14 mouse cellular contexts compared by ENCODE assay signal in the genomic region with DNA sequence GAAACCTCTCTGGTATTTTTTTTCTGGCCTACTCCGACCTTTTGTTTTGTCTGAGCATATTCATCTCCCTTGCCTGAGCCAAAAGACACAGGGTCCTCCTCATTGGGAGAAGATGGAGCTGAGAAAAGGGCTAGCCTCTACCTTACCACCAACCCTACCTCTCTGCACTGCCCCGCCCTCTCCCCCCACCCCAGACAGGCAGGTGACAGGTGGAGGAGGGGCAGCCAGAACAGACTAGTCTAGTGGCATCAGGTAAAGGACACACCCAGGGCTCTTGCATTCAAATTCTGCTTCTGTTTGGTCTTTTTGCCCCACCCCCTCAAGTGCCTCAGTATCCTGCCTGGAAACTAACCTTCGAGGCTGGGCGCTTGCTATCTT. TPM values are rescaled to one million over a fixed set of nuclear protein-coding genes. Genes with fewer than 3 reads are reported as not detected.
DNase-seq lines count a peak whose midpoint lies in the region; ATAC-seq and TF ChIP-seq lines count a peak whose summit lies in the region.
"Had no signal": no experiment of that assay in that cellular context is flagged by ENCODE, and none has a peak within 500 bp of the region (broad histone marks: within the 10 kb centered on the region; RNA-seq: fewer than 3 reads in every experiment).

No protein-coding gene starts in this region.

- H3K36me3 ChIP-seq in ES-E14 (ENCODE audit: control insufficient read depth, insufficient read depth, low read length, poor library complexity, severe bottlenecking) = peaks cover 35% of the 10 kb centered on the region
- H3K36me3 ChIP-seq in intestine, postnatal 0 days (ENCODE audit: control insufficient read depth, insufficient read depth) = peaks cover 45% of the 10 kb centered on the region
- no peaks in the 10 kb centered on the region for H3K36me3 ChIP-seq in thymus, adult 2 months (ENCODE audit: control insufficient read depth, insufficient read depth, low read length)

- in situ Hi-C loops in ES-E14 (cut with MboI; ENCODE audit: low sequenced_read_pairs in 2 of 2, unreplicated experiment in 2 of 2) = loop anchor here in 1 of 2 experiments (25.0 kb wide), 2 partner anchors 395 to 895 kb away; no protein-coding TSS in a partner anchor

- peak overlapping the region; percentile 90; the same call in 1 of the 2 replicates for H3K27ac ChIP-seq in ES-E14 (ENCODE audit: insufficient read depth, low read depth, low read length, poor library complexity, severe bottlenecking)
- H3K27ac ChIP-seq in intestine, postnatal 0 days (ENCODE audit: low read depth, low read length) = no peak overlapping the region
- H3K27ac ChIP-seq in thymus, adult 2 months (ENCODE audit: control insufficient read depth, insufficient read depth, low read length) = no peak overlapping the region
- H3K27ac ChIP-seq: liver, embryonic 12.5 days had no signal

- H3K4me2 ChIP-seq in intestine, postnatal 0 days (replicated peaks; ENCODE audit: low read depth) = 0 out of 2 replicates have a peak overlapping the region, but pooled peaks have one; percentile 7

- H3K9me3 ChIP-seq in ES-E14 (ENCODE audit: control insufficient read depth, insufficient read depth, low read depth, low read length) = no peaks in the 10 kb centered on the region
- H3K9me3 ChIP-seq in intestine, postnatal 0 days (ENCODE audit: control insufficient read depth) = no peaks in the 10 kb centered on the region
- H3K9me3 ChIP-seq: liver, embryonic 12.5 days had no signal

- TF ChIP-seq CTCF in lung, adult 2 months (IDR thresholded peaks at IDR 0.05; ENCODE audit: insufficient read depth, low read length) = no peak
- no peak for TF ChIP-seq CTCF in intestine, postnatal 0 days (IDR thresholded peaks at IDR 0.05; ENCODE audit: low read depth)
- TF ChIP-seq CTCF in thymus, adult 2 months (IDR thresholded peaks at IDR 0.05; ENCODE audit: borderline replicate concordance, control insufficient read depth, extremely low read depth, insufficient read depth, low read length, poor library complexity) = no peak

- 0 out of 2 replicates have a peak, but pooled peaks cover 1% of the 10 kb centered on the region for H3K27me3 ChIP-seq in intestine, postnatal 0 days (replicated peaks; ENCODE audit: control insufficient read depth, insufficient read depth, low read length)
- peaks cover 13% of the 10 kb centered on the region; the same call in 1 of the 2 replicates for H3K27me3 ChIP-seq in thymus, adult 2 months (ENCODE audit: control insufficient read depth, insufficient read depth, low read length)

- peak; percentile 33 for DNase-seq in adrenal gland, postnatal 14 days
- DNase-seq in adrenal gland, adult 8-10 months = no peak
- DNase-seq in lung, adult 2 months = no peak
- DNase-seq in lung, postnatal 10 days = no peak
- DNase-seq in ES-E14 (ENCODE audit: low read depth, low spot score) = no peak
- no peak for DNase-seq in thymus, adult 2 months
- DNase-seq in right cerebral cortex, adult 18-20 months = no peak
- DNase-seq: cerebellum, adult 18-20 months; heart, postnatal 36 days; kidney, adult 8-10 months had no signal

- peaks cover 5% of the 10 kb centered on the region; the same call in 1 of the 2 replicates for H3K4me1 ChIP-seq in lung, adult 2 months (ENCODE audit: control insufficient read depth, insufficient read depth, low read length)
- peaks cover 3 to 9% of the 10 kb centered on the region in 2 experiments; a peak in 3 of 4 replicates for H3K4me1 ChIP-seq in ES-E14 (ENCODE audit: control insufficient read depth in 2 of 2, insufficient read depth in 2 of 2, low read length in 2 of 2, poor library complexity in 1 of 2)
- H3K4me1 ChIP-seq in intestine, postnatal 0 days (replicated peaks; ENCODE audit: control insufficient read depth, insufficient read depth, low read length) = 0 out of 2 replicates have a peak, but pooled peaks cover 3% of the 10 kb centered on the region
- H3K4me1 ChIP-seq in thymus, adult 2 months (replicated peaks; ENCODE audit: control insufficient read depth, insufficient read depth, low read length) = no peaks in the 10 kb centered on the region

- no peak for TF ChIP-seq POLR2A in lung, adult 2 months (IDR thresholded peaks at IDR 0.05; ENCODE audit: borderline replicate concordance, extremely low read depth, low read depth, low read length)
- TF ChIP-seq POLR2A in thymus, adult 2 months (IDR thresholded peaks at IDR 0.05; ENCODE audit: control insufficient read depth, extremely low read depth, insufficient read depth, low read length, poor library complexity) = no peak

- 32% methylated on average over 4 of the region's 4 CpGs for WGBS in lung, adult 2 months
- 51% methylated on average over 4 of the region's 4 CpGs for WGBS in intestine, postnatal 0 days
- 40% methylated on average over 4 of the region's 4 CpGs for WGBS in thymus, adult 2 months

- no peak for ATAC-seq in intestine, postnatal 0 days
- ATAC-seq: forebrain, embryonic 16.5 days; liver, embryonic 12.5 days had no signal

- peak overlapping the region; percentile 72; the same call in 1 of the 2 replicates for H3K9ac ChIP-seq in ES-E14 (ENCODE audit: insufficient read depth, low read depth, low read length, poor library complexity, severe bottlenecking)
- no peak overlapping the region for H3K9ac ChIP-seq in intestine, postnatal 0 days (ENCODE audit: low read depth, low read length)
- H3K9ac ChIP-seq: liver, embryonic 12.5 days had no signal

- peak overlapping the region; percentile 19 for H3K4me3 ChIP-seq in lung, adult 2 months (replicated peaks; ENCODE audit: extremely low read depth, low read depth, low read length)
- peak overlapping the region; percentile 59 to 75; a peak in 3 of 4 replicates for H3K4me3 ChIP-seq in ES-E14 (ENCODE audit: insufficient read depth in 1 of 2, low read depth in 1 of 2, low read length in 2 of 2, poor library complexity in 1 of 2, severe bottlenecking in 1 of 2)
- no peak overlapping the region for H3K4me3 ChIP-seq in intestine, postnatal 0 days (ENCODE audit: low read depth, low read length)
- H3K4me3 ChIP-seq in thymus, adult 2 months (ENCODE audit: control insufficient read depth, insufficient read depth, low read length) = no peak overlapping the region
- H3K4me3 ChIP-seq: liver, embryonic 12.5 days had no signal

TF ChIP-seq in ES-E14, 5 proteins besides CTCF, POLR2A, EP300 and RAD21:
- TF ChIP-seq HCFC1 (IDR thresholded peaks at IDR 0.05; ENCODE audit: borderline replicate concordance, insufficient read depth, low read length) = no peak
- TF ChIP-seq ZNF384 (IDR thresholded peaks at IDR 0.05; ENCODE audit: low read depth, low read length) = 0 out of 2 replicates have a peak, but pooled peaks have one; percentile 29
- TF ChIP-seq CHD2 (IDR thresholded peaks at IDR 0.05; ENCODE audit: low read depth, low read length) = no peak

RNA-seq across cellular contexts. Expression of a gene that starts 11.4 kb away (rescaled TPM):
- 176 and 177 TPM in 2 replicates for total RNA-seq in adrenal gland, postnatal 14 days (2021)
- 100 to 1,000 TPM; 299 to 549 (median 400) TPM for total RNA-seq in adrenal gland, adult 8-10 months (2022)
- 135 and 160 TPM in 2 replicates for polyA plus RNA-seq in lung, adult 2 months (2012; rRNA removed)
- 30.5 and 47.9 TPM in 2 replicates for total RNA-seq in ES-E14 (2012; rRNA removed)
- polyA plus RNA-seq in intestine, postnatal 0 days (2015; fragmentation: Nextera tagmentation; extraction: Ambion mirVana) = 30.6 and 42.6 TPM in 2 replicates
- 2.1 and 3.2 TPM in 2 replicates for polyA plus RNA-seq in thymus, adult 2 months (2012; rRNA removed)
- total RNA-seq: megakaryocyte-erythroid progenitor cell, adult 5-6 weeks had no signal

Comparison
In these comparisons a context has a peak if more than half of its experiments do, and no peak if none do; other contexts are left out.
1. H3K4me3 ChIP-seq: peak in lung, adult 2 months (single experiment) and ES-E14 (2 of 2); none in intestine, postnatal 0 days (single experiment) and thymus, adult 2 months (single experiment).